Mouse (Mus musculus): ENCODE data around the gene Hsd17b13. TPM values are rescaled to one million over a fixed set of nuclear protein-coding genes. Genes with fewer than 3 reads are reported as not detected.
A peak's percentile ranks its signal among the peaks of the same experiment; 100 is the strongest.
"Not testable (repeated sequence)": the region's sequence is repeated elsewhere in the genome, so short reads cannot be mapped to it uniquely, and the experiment has no call there.

The Hsd17b13 gene
- total RNA-seq (2015; ENCODE audit: low replicate concordance) (not detected in 2 replicates), total RNA-seq (2017; ENCODE audit: low replicate concordance) (not detected in 2 replicates)

DNA sequence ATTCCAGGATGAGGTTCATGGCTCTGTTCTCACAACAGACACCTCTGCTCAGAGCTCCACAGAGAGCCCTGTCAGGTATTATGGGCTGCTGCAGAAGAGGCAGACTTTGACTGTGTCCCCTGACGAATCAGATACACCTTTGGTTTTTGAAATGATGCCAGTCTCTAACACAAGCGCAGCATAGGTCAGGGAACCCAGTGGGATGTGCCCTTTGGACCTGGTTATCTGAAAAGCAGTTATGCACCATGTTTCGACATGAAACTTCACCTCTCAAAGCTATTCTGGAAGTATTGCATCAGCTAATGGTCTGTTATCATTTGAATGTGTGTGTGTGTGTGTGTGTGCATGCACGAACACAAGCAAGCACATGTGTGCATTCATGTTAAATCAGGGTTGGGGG lies at the start of gene Hsd17b13:
TSS of gene Hsd17b13 (minus strand) at position 114 of the 400 bp plus-strand sequence.
- no peak for ATAC-seq (replicated peaks; ENCODE audit: low FRiP score, poor library complexity, severe bottlenecking)

DNA sequence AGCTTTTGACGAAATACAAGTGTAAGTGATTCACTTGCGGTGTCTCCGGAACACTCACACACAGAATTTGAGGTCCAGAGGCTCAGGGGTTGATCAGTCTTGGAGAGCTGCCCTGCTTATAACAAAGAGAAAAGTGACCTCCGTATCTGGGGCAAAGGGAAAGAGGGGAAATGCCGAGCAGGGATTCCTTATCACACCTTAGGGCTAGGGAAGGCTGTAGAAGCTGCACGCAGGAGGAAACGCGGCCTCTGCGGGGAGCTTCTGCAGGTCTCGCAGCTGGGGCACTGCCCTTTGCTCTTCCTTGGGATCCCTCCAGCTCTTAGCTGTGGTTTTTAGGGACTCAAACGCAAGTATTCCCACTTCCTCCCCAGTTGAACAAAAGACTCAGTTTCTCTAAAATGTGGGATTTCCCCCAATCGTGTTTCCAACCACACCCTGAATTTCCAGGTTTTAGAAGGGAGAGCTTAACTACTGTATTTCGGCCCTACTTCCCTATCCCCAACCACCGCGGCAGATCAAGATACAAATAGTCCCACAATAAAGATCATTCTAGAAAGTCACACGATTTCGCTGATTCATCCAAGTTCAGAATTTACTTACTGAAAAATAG lies 48.1 kb upstream of the Hsd17b13 start:
- no peak for ATAC-seq (replicated peaks; ENCODE audit: low FRiP score, poor library complexity, severe bottlenecking)

DNA sequence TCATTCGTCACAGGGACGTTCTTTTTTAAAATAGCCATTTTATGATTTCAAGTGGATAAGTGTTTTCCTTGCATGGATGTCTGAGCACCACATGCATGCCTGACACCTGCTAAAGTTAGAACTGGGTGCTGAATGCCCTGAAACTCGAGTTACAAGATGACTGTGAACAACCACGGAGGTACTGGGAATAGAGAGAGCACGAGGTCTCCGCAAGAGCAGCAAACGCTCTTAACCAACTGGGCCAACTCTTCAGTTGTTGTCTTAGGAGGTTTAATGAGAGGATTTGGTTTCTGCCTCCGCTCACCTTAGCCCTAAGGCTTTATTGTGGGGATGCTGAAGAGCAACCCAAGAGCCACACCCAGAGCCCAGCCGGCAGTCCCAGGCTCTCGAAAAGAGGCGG lies 47.6 kb upstream of the Hsd17b13 start:
- no peak for ATAC-seq (replicated peaks; ENCODE audit: low FRiP score, poor library complexity, severe bottlenecking)

DNA sequence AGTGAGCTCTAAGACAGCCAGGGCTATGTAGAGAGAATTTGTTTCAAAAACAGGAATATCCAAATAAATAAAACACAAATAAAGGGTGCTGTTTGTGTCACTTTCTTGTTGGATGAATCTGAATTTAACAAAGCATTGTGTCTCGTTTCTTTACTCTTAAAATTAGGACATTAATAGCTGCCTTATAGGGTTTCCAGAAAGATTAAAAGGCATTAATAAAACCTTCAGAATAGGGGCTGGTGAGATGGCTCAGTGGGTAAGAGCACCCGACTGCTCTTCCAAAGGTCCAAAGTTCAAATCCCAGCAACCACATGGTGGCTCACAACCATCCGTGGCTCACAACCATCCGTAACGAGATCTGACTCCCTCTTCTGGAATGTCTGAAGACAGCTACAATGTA lies 47.0 kb upstream of the Hsd17b13 start:
- ATAC-seq (replicated peaks; ENCODE audit: low FRiP score, poor library complexity, severe bottlenecking) = not testable (repeated sequence)

DNA sequence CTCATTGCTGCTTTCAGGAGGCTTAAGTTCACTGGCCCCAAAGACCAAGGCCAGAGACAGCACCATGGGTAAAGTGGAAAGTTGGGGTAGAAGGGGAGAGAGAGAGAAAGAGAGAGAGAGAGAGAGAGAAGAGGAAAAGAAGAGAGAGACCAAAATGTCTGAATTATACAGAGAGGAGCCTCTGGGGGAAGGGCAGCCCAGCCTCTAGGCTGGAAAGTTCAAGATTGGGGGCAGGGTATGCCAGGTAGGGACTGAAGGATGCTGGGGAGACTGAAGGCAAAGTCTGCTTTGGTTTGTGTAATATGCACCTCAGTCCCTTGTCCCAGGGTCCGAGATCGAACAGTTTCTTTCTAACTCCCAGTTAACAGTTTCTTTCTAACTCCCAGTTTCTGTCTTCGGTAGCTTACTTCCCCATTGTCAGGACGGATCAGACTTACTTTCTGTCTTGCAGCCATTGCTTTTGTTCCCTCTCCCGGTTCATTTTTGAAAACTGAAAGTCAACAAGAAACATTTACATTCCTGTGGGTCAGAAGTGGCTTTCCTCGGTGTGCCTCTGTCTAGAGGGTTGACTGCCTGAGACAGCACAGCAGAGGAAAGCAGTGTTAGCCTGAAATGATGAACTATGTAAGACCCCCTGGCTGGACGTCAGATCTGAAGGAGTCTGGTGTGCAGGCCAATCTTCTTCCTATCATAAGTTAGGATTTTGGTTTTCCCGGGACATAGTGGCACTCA lies 46.2 kb upstream of the Hsd17b13 start:
- no peak for ATAC-seq (replicated peaks; ENCODE audit: low FRiP score, poor library complexity, severe bottlenecking)

DNA sequence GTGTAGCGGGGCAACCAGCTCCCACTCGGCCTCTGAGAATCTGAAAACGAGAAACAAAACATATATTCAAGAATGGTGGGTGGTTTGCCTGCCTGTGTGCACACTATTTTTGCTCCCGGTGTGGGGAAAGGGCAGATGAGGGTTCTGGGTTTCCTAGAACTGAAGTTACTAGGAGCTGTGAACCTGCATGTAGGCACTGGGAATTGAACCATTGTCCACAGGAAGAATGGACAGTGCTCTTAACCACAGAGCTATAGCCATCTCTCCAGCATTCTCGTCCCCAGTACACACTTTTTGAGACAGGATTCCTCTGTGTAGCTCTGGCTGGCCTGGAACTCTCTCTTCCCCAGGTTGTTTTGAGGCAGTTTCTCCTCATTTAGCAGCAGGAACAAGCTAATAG lies 45.3 kb upstream of the Hsd17b13 start:
- ATAC-seq (replicated peaks; ENCODE audit: low FRiP score, poor library complexity, severe bottlenecking) = no peak

DNA sequence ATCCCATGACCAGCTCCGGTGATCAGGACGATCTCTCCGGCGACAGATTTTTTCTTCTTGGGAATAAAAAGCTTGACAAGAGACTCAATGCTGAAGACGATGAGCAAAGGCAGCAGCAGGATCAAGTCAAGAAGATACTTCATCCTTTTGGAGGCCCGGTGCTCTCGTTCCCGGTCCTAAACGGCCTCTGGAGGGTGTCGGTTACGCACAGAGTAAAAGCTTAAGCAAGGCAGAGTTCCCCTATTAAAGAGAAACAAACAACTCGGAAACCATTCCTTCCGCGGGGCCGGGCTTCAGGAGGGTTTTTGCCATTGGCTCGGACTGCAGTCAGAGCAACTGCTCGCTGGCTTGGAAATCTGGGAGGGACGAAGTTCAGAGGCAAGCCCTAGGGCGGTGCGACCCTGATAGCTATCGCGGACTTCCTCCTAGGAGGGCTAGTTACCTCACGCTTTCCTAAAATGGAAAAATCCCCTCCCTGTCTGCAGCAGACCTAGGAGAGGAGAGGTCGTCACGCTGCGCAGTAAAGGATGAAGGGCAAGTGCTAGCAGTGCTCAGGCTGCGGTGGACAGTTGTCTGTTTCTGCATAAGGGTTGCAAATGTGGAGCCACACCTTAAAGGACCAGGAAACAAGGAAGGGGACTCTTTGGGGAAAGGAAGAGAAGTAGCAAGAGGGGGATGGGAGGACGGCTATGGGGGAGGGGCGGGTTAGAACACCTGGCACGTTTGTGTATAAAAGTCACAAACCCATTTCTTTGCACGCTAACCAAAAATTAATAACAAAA lies 44.6 kb upstream of the Hsd17b13 start, which contains the start of gene Hsd17b11:
TSS of gene Hsd17b11 (minus strand) at position 323 of the 782 bp plus-strand sequence.
- peak; percentile 61; the same call in 1 of the 2 replicates for ATAC-seq (replicated peaks; ENCODE audit: low FRiP score, poor library complexity, severe bottlenecking)

DNA sequence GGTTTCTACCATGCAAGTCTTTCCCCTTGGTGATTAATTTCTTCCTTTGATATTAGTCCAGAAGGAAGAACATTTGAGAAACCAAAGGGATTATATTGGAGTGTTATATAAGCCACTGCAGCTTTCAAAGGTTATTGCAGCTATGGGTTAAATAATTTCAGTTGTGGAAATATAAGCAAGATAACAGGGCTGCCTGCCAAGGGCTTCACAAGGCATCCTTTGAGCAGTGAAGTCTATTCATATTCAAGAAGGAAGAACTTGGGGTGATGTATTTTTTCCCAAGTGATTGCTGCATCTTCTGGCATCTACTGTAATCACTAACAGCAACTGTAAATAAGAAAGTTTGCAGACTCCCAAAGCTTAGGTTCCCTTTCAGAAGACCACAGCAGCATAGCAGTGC lies 34.2 kb upstream of the Hsd17b13 start:
- ATAC-seq (replicated peaks; ENCODE audit: low FRiP score, poor library complexity, severe bottlenecking) = no peak

DNA sequence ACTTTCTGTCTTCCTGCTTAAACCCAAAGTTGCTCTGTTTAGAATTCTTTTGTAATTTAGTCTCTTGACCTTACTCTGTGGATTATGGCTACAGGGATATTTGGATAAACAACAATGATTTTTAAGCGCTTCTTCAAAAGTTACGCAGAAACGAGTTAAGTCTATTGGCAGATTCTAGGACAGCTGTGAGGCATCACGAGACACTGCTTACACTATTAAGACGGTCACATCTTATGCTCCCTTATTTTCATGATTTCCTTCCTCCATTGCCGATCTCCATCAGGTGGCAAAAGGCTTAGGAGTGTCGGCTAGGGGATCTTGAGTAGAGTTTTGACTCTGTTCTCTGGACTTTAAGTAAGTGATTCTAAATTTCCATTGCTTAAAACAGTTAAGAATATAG lies 33.1 kb upstream of the Hsd17b13 start:
- ATAC-seq (replicated peaks; ENCODE audit: low FRiP score, poor library complexity, severe bottlenecking) = no peak

DNA sequence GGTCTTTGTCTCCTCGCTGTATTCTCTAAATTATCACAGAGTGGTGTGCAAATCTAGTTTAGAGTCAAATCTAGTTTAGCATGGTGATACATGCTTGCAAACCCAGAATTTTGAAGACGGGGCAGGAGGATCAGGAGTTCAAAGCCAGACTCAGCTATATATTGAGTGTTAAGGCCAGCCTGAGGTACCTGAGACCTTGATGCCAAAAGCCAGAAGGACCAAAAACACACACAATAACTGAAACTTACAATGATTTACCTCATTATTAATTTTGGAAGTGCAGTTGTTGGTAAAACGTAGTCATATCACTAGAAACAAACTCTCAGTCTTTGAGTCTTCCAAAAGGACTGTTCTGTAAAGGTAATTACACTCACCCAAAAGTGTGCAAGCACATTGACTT lies 32.2 kb upstream of the Hsd17b13 start:
- no peak for ATAC-seq (replicated peaks; ENCODE audit: low FRiP score, poor library complexity, severe bottlenecking)

DNA sequence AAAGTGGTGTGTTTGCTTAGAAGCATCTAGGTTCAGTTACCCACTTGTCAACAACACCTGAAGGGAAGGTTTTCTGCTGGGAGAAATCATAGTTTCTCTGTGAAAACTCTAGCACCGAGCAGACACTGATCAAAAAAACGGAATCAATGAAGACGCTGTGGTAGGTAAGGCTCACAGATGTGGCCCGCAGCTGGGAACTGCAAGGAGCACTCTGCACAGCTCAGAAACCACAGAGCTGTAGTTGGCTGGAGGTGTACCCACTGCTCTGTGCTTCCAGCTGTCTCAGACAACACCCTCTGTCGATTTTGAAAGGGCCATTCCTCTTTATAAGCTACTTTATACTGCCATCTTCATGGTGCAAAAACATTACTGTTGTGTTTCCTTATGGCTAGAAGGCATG lies 30.6 kb upstream of the Hsd17b13 start:
- no peak for ATAC-seq (replicated peaks; ENCODE audit: low FRiP score, poor library complexity, severe bottlenecking)

DNA sequence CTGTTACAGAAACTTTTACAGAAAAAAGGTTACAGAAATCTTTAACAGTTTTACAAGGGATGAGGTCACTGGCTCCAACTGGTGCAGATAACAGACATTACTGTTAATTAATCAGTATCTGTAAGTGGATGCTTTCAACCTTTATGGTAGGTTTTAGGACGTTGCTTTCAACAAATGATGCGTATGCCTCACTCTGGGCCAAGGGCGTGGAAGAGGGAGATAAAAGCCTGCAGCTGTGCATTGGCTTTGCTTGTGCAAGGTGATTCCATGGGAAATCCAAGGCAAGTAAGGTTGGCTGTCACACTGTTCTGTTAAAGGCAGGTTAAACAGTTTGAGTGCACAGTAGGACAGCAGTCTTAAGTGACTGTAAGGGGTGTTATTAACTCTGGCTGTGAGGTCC lies 29.6 kb upstream of the Hsd17b13 start:
- no peak for ATAC-seq (replicated peaks; ENCODE audit: low FRiP score, poor library complexity, severe bottlenecking)

DNA sequence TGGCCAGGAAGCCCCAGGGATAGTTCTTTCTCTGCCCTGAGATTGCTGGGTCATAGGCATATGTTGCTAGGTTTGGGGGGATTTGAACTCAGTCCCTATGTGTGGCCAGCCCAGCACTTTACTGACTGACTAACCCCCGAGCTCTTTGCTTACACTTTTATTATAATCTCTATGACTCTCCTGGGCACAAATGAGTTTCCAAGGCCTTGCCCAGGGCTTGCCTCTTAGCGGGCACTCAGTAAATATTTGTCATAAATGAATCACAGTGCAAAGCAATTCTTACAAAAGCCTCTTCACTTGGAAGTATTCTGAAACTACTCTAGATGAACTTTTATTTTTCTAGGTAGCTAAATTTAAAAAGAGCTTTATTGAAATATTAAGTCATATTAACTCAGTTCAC lies 26.7 kb upstream of the Hsd17b13 start:
- no peak for ATAC-seq (replicated peaks; ENCODE audit: low FRiP score, poor library complexity, severe bottlenecking)

DNA sequence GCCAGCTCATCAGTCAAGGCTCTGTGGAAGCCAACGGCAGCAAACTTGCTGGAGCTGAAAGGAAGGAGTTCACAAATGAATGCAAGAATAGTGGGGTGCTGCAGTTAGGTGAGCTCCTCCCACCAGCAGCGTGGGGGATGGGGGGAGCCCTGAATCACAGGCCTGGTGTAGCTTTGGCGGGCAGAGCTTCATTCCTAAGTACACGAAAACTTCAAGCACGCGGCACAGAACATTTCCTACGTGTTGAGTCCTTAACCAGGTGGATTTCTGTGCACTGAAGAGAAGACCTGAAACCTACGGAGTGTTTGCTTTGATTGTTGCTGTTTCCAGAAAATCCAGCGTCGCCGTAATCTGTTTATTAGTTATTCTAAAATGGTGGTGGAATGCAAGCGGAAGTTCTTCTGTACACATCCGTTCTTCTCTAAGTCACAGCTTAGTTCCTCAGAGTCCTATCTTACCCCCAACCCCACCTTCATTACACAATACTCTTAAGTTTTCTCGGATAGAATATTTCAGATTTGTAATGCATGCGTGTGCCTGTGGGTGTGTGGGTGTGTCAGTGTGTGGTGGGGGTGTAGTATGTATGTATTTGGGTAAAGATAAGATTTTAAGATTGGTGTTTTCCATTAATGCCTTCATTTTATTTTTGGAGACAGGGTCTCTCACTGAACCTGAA lies 26.2 kb upstream of the Hsd17b13 start:
- no peak for ATAC-seq (replicated peaks; ENCODE audit: low FRiP score, poor library complexity, severe bottlenecking)

DNA sequence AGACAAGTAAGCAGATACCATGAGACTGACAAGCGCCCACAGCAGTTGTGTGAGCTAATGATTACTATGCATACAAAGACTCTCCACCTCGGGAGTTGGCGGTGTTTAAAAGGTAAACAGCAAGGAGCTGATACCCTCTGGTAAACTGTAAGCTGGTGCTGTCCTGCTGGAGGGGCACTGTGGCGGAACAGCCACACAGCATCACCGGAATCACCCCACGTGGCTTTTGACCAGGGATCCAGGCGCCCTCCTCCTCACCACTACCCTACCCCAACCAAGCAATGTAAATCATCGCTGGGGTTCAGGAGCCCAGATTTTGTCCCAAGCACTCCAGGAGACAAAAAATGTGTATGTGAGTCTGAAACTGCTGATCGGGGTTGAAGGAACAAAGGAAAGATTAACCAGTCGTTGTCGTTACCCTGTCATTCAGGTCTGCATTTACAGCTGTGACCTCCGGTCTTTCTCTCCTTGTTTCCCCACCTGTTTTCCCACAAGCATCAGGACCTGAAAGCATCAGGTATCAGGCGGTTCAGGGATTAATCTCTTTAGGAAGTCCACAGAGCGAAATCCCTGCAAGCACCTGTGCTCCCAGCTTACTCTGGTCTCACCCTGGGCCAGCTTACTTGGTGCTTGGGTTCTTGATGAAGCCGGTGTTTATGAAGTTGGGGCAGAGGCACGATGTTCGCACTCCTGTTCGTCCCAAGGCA lies 25.5 kb upstream of the Hsd17b13 start:
- ATAC-seq (replicated peaks; ENCODE audit: low FRiP score, poor library complexity, severe bottlenecking) = no peak

DNA sequence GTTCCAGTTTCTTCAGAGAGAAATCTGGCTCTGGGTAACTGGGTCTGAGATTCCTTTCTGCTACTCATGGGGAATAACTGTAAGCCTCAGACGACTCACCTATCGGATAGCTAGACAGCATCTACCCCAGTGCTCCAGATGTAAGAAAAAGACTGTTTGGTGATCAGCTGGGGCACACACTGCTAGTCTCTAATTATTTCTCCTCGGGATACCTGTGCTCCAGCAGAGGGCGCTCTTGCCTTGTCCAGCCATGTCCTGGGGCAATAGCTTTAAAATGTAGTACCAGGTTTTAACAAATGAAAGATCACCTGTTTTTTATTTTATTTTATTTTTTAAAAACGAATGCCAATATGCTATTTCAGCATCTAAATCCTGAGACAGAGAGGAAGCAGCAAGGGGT lies 22.5 kb upstream of the Hsd17b13 start:
- ATAC-seq (replicated peaks; ENCODE audit: low FRiP score, poor library complexity, severe bottlenecking) = peak; percentile 77

DNA sequence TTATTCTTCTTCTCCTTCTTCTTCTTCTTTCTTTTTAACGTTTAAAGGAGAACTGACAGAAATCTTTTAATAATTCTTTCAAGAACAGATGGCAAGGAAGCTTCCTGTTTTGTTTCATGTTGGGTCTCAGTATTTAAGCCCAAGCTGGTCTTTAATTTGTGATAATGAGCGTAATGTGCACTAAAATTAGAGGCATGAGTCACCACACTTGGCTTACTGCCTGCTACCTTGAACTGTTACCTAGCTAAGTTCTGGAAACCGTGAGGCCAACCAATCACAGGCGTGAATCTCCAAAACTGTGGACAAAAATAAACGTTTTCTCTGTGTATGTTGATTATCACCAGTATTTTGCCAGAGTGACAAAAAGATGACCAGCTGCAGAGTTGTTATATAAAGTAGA lies 21.5 kb upstream of the Hsd17b13 start:
- peak; percentile 65; the same call in 1 of the 2 replicates for ATAC-seq (replicated peaks; ENCODE audit: low FRiP score, poor library complexity, severe bottlenecking)

DNA sequence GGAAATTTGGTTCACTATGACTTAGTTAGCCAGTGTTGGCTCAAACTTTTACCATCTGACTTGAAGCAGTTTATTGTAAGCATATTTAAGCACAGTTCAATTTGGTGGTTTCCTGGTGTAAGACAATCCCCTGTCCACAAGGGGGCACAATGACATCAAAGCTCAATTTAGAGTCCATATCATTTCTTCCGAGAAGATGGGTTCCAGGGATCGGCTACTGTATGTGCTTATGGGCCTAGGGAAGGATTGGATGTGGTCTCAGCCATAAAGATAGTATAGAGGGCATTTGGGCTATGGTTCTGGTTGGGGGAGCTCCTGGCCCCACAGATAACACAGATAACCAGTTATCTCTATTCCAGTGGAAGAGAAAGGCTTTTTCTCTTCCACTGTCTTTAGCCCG lies 18.0 kb upstream of the Hsd17b13 start:
- ATAC-seq (replicated peaks; ENCODE audit: low FRiP score, poor library complexity, severe bottlenecking) = peak; percentile 71

DNA sequence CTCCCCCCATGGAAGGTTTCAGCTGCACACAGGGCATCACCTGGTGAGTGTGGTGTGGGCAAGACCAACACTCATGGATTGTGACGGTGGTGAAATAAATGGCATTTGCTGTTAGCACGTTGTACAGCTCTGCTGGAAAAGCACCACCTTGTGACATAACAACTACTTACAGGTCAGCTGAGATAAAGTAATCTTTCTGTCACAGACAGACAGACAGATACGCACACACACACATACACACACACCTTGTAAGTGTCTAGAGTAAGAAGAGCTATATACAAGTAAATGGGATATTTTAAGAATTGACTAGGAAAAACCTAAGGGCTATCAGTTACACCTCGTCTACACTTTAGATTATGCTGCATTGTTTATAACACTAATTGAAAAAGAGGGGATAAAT lies 17.5 kb upstream of the Hsd17b13 start:
- ATAC-seq (replicated peaks; ENCODE audit: low FRiP score, poor library complexity, severe bottlenecking) = peak; percentile 67
